Mouse (Mus musculus) ES-E14 (cell line): ENCODE data around the gene Ctps2. TPM values are rescaled to one million over a fixed set of nuclear protein-coding genes. Genes with fewer than 3 reads are reported as not detected.

Source experiments
- DNase-seq: peaks from one replicate; pipeline ENCODE4 v3.0.0-alpha.2; 2013; ENCODE audit warnings: low read depth, low spot score
- H3K27ac ChIP-seq: 2 replicates; pipeline ENCODE4 v1.5.1; 2012; ENCODE audit warnings: low read depth, mild to moderate bottlenecking, low read length, moderate library complexity, mixed read lengths; ENCODE audit not compliant: poor library complexity, insufficient read depth, severe bottlenecking
- H3K36me3 ChIP-seq: 2 replicates; pipeline ENCODE4 v1.6.1; 2012; ENCODE audit warnings: mild to moderate bottlenecking, low read length, moderate library complexity, mixed read lengths; ENCODE audit not compliant: control insufficient read depth, poor library complexity, insufficient read depth, severe bottlenecking
- H3K4me1 ChIP-seq, 2 experiments: fragments of 150-350 bp in 1 of 2; sonication (generic) in 1 of 2; 2 replicates each; pipeline ENCODE4 v1.6.1; 2012; ENCODE audit warnings: low read length in 2 of 2, mild to moderate bottlenecking in 1 of 2, mixed read lengths in 1 of 2; ENCODE audit not compliant: control insufficient read depth in 2 of 2, insufficient read depth in 2 of 2, poor library complexity in 1 of 2
- H3K4me3 ChIP-seq, 2 experiments: fragments of 150-350 bp in 1 of 2; sonication (generic) in 1 of 2; 2 replicates each; pipeline ENCODE4 v1.5.1; 2012; ENCODE audit warnings: low read length in 2 of 2, low read depth in 1 of 2, mild to moderate bottlenecking in 1 of 2, mixed read lengths in 1 of 2; ENCODE audit not compliant: insufficient read depth in 1 of 2, poor library complexity in 1 of 2, severe bottlenecking in 1 of 2
- H3K9ac ChIP-seq: 2 replicates; pipeline ENCODE4 v1.6.1; 2012; ENCODE audit warnings: low read depth, mild to moderate bottlenecking, low read length, mixed read lengths; ENCODE audit not compliant: poor library complexity, insufficient read depth, severe bottlenecking
- H3K9me3 ChIP-seq: fragments of 150-350 bp; sonication (generic); 2 replicates; pipeline ENCODE4 v1.6.1; 2012; ENCODE audit warnings: low read depth, mild to moderate bottlenecking, low read length; ENCODE audit not compliant: control insufficient read depth, insufficient read depth
- CHD2 ChIP-seq: IDR thresholded peaks from 2 replicates; pipeline ENCODE4 v1.6.1; 2014; ENCODE audit warnings: mild to moderate bottlenecking, low read depth, low read length, inconsistent platforms
- HCFC1 ChIP-seq: IDR thresholded peaks from 2 replicates; pipeline ENCODE4 v1.6.1; 2012; ENCODE audit warnings: low read length, inconsistent platforms, borderline replicate concordance; ENCODE audit not compliant: insufficient read depth
- MAFK ChIP-seq: IDR thresholded peaks from 2 replicates; pipeline ENCODE4 v1.6.1; 2014; ENCODE audit warnings: mild to moderate bottlenecking, low read depth, low read length, inconsistent platforms; ENCODE audit not compliant: insufficient read depth
- ZC3H11A ChIP-seq: IDR thresholded peaks from 2 replicates; pipeline ENCODE4 v1.6.1; 2012; ENCODE audit warnings: low read depth, mild to moderate bottlenecking, inconsistent platforms, low read length, borderline replicate concordance
- ZNF384 ChIP-seq: IDR thresholded peaks from 2 replicates; pipeline ENCODE4 v1.6.1; 2012; ENCODE audit warnings: low read depth, low read length, inconsistent platforms
- in situ Hi-C, 2 experiments: fragments of 600-800 bp; cut with MboI; formaldehyde crosslinking; loops; one replicate each; pipeline ENCODE4 v1.15.1; 2025; ENCODE audit warnings: low sequenced_read_pairs in 2 of 2, inconsistent platforms in 1 of 2; ENCODE audit not compliant: unreplicated experiment in 2 of 2
- total RNA-seq: library from RNA; depleted of rRNA; stranded (reverse); fragments of 300-350 nt; gene quantifications from 2 replicates; pipeline ENCODE4 v1.2.3, GENCODE M21; 2012

Ctps2 gene
- total RNA-seq, 1 experiment: 23.4 TPM

- DNase-seq: no peak
- Histone ChIP-seq H3K36me3 (peaks cover 3% of the 10 kb centered on the region; the same call in 1 of the 2 replicates), H3K9ac (no peak overlapping the region), H3K4me1 (no peaks in the 10 kb centered on the region), H3K9me3 (no peaks in the 10 kb centered on the region), H3K4me3 (no peak overlapping the region), H3K27ac (no peak overlapping the region)
- TF ChIP-seq ZNF384 (no peak), ZC3H11A (no peak)
- in situ Hi-C loops: no loop called here
These were observed 30.4 kb downstream of the Ctps2 start for GRCm38 (mm10) chrX:162931467-162931866.

- Histone ChIP-seq H3K9ac (no peak overlapping the region), H3K4me1 (no peaks in the 10 kb centered on the region), H3K9me3 (no peaks in the 10 kb centered on the region), H3K4me3 (no peak overlapping the region), H3K27ac (no peak overlapping the region), H3K36me3 (no peaks in the 10 kb centered on the region)
- in situ Hi-C loops: no loop called here
- DNase-seq: no peak
- no peak for TF ChIP-seq HCFC1
- no peak for TF ChIP-seq ZNF384
- no peak for TF ChIP-seq CHD2
- no peak for TF ChIP-seq MAFK
- no peak for TF ChIP-seq ZC3H11A
These were observed 41.0 kb downstream of the Ctps2 start for GRCm38 (mm10) chrX:162942027-162942426.

- Histone ChIP-seq H3K9ac (no peak overlapping the region), H3K36me3 (no peaks in the 10 kb centered on the region), H3K4me1 (no peaks in the 10 kb centered on the region), H3K9me3 (no peaks in the 10 kb centered on the region), H3K27ac (no peak overlapping the region), H3K4me3 (no peak overlapping the region)
- peak; percentile 28 for DNase-seq
- no peak for TF ChIP-seq HCFC1
- no peak for TF ChIP-seq ZNF384
- TF ChIP-seq ZC3H11A: no peak
- TF ChIP-seq CHD2: no peak
- no peak for TF ChIP-seq MAFK
- in situ Hi-C loops: loop anchor here (25.0 kb wide), 1 partner anchor 187 kb away; no protein-coding TSS in a partner anchor
These were observed 48.9 kb downstream of the Ctps2 start for GRCm38 (mm10) chrX:162949811-162950439.

GRCm38 (mm10) chrX:162957921-162958320 is 56.9 kb downstream of the Ctps2 start:
- H3K9ac ChIP-seq: no peak overlapping the region
- no peak overlapping the region for H3K27ac ChIP-seq
- H3K4me1 ChIP-seq: no peaks in the 10 kb centered on the region
- no peak overlapping the region for H3K4me3 ChIP-seq
- no peaks in the 10 kb centered on the region for H3K36me3 ChIP-seq
- H3K9me3 ChIP-seq: no peaks in the 10 kb centered on the region
- no peak for DNase-seq
- no peak for TF ChIP-seq MAFK
- TF ChIP-seq CHD2: no peak
- TF ChIP-seq ZNF384: no peak
- no peak for TF ChIP-seq ZC3H11A
- no peak for TF ChIP-seq HCFC1
- in situ Hi-C loops: loop anchor here (25.0 kb wide), 1 partner anchor 179 kb away; no protein-coding TSS in a partner anchor
